Mouse (Mus musculus) layer of hippocampus, adult 18-20 months (tissue): ENCODE measurements around the gene Actn4. TPM values are rescaled to one million over a fixed set of nuclear protein-coding genes. Genes with fewer than 3 reads are reported as not detected.

Source experiments
- DNase-seq, 2 experiments: peaks; one replicate each; pipeline ENCODE4 v3.0.0; 2022; ENCODE audit warnings: low spot score in 2 of 2
- total RNA-seq, 2 experiments: library from RNA; stranded (reverse); gene quantifications; 2 replicates each; pipeline ENCODE4 v1.2.3; 2021

Actn4 gene
- total RNA-seq, 2 experiments from 2014 or later: 127 to 136 TPM

DNA sequence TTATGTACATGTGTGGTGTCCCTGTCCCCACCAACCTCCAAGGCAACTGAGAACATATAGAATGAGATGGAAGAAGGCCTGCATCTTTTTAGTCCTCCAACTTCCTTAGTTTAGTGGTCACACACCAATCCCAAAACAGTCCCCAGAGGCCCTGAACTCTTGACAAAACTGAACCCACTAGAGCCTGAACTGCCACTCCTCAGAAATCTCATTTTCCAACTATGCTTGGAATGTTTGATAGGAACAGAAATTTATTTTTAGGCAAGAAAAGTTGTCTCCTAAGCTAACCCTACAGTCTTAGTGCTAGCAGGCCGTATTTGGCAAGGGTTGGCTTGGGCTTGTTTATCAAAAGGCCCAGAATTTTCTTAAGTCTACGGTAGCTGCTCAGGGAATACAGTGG is 10.4 kb downstream of the Actn4 start:
- DNase-seq: no peak

- no peak for DNase-seq
These were observed 11.6 kb downstream of the Actn4 start for GRCm38 (mm10) chr7:28950346-28951037.

- no peak for DNase-seq
These were observed 12.8 kb downstream of the Actn4 start for GRCm38 (mm10) chr7:28949298-28949697.

DNA sequence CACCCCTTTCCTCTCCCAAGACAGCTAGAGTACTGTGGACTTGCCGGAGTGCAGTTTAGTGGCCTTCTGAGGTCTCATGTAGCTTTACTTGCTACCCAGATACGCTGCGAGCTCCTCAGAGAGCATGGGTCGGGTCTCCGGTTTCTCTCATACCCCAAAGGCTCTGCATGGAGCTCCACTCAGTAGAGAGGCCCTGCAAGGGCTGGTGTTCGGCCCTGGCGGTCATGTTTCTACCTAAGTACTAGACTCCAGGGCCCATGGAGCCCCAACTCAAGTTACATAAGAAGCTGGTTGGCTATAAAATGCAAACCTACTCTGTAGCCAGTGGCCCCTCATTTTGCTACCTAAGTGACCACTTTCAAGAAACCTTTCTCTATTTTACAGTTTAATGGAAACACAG is 13.4 kb downstream of the Actn4 start:
- DNase-seq: no peak

DNA sequence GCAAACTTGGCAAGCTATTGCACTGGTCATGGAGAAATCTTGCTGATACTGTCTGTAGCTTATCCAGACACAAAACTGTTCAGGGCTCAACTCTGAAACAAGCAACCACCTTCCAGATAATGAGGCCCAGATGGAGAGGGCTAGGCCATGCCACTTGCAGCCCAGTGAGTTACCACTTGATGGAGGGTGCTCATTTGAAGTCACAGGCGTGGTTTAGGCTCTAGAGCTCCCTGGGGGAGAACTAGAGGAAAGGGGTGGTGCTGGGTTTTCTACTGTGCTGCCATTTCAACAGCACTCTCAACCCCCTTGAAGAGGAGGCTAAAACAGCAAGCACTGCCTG is 15.9 kb downstream of the Actn4 start:
- no peak for DNase-seq

GRCm38 (mm10) chr7:28945416-28946270 is 16.5 kb downstream of the Actn4 start:
- no peak for DNase-seq

GRCm38 (mm10) chr7:28944756-28945415 is 17.3 kb downstream of the Actn4 start:
- DNase-seq: no peak

DNA sequence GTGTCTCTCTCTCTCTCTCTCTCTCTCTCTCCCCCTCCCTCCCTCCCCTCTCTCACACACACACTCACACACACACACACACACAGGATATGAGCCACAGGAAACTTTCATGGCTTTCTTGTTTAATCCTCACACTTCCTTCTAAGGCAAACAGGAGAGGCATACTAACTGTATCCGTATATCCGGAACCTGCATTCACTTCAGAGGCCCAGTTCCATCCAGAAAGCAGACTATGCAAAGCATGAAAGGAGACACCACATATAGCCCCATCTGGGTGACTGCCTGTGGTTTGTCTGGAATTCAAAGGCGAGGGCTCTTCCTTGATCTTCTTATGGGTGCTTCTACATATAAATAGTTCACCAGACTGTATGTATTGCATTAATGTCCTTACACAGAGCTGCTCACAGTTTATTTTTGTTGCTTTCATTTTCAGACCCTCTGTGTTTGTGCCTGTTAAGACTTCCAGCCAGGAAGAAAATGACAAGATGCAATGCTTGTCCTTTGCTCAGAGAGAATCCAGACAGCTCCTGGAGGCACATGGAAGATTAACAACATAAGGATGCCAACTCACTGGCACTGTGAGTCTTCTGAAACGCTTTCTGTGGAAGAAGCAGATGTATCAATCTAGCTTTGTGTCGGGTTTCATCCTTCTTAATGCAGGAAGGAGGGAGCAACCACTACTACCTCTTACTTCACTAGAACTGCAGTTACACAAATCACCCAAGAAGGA is 18.5 kb downstream of the Actn4 start:
- peak in 1 of 2 experiments; percentile 51 for DNase-seq

GRCm38 (mm10) chr7:28941542-28941941 is 20.6 kb downstream of the Actn4 start:
- no peak for DNase-seq

DNA sequence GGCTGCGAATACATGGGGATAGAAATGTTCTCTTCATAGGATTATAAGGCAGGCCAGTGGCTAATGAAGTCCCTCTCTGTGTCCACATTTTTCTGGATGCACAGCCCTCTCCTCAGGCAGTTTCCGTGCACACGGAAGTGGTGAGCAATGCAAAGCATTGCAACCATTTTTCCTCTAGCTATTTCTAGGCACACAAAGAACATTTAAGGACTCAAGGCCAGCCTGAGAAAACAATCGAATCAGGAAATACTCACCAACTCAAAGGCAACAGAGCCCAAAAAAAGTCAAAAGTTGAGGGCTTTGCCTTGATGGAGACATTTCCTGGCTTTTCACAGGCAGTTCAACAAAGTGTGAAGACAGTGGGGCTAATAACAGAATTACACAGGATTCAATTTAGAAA is 21.0 kb downstream of the Actn4 start:
- no peak for DNase-seq

GRCm38 (mm10) chr7:28939418-28940183 is 22.5 kb downstream of the Actn4 start:
- DNase-seq: no peak

GRCm38 (mm10) chr7:28938654-28939053 is 23.5 kb downstream of the Actn4 start:
- no peak for DNase-seq

- no peak for DNase-seq
These were observed 25.4 kb downstream of the Actn4 start for GRCm38 (mm10) chr7:28936787-28937186.

DNA sequence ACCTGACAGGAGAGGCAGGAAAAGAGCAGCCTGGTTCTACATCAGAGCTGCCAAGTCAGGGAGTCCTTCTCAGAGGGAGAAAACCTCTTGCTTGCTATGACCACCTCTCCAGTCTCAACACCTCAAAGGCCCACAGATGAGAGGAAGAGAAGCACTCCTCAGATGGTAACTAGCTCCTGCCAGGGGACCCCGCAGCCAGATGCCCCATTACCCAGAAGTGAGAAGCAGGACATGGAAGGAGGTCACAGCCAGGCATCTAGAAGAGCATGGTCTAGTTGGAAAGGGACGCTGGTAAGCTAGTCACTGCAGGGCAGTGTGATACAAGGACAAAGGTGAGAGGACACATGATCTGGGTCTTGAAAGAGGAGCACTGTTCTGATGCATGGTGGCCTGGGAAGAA is 28.3 kb downstream of the Actn4 start:
- DNase-seq: no peak

- DNase-seq: no peak
These were observed 29.6 kb downstream of the Actn4 start for GRCm38 (mm10) chr7:28932421-28933041.

DNA sequence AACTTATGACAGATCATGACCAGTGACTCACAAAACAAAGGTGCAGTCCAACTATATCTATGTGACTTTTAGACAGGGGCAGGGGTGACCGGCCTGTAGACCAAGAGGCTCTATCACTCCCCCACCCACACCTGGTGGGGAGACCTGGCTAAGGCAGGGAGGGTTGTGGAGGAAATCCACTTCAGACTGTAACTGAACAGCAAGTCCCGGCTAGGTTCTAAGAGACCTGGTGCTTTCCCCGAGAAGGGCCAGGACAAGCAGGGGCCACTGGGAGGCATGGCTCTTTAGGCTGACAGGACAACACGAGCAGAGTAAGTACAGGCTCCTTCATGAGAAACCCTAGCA is 30.5 kb downstream of the Actn4 start:
- DNase-seq: no peak

GRCm38 (mm10) chr7:28931032-28931694 is 31.0 kb downstream of the Actn4 start:
- no peak for DNase-seq

GRCm38 (mm10) chr7:28930320-28931031 is 31.7 kb downstream of the Actn4 start:
- DNase-seq: no peak

GRCm38 (mm10) chr7:28929381-28929780 is 32.8 kb downstream of the Actn4 start:
- DNase-seq: no peak
